Mouse (Mus musculus): ENCODE results near the gene Il1r2. TPM values are rescaled to one million over a fixed set of nuclear protein-coding genes. Genes with fewer than 3 reads are reported as not detected.

Gene Il1r2
- polyA plus RNA-seq, 1 experiment: 1.2 TPM

DNA sequence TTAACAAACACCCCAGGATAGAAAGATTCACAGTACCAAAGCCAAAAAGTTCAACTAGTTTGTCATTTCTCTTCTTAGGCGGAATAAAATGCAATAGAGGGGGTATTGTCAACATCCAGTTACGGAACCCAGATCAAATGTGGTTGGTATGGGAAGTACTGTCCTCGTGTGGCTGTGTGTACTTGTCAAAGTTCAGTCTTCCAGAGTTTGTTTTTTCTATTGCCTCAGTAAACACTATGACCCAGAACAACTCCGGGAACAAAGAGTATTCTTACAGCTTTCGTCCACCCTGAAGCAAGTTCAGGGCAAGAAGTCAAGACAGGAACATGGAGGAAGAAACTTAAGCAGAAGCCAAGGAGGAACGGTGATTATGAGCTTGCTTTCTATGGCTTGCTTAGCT, 82.2 kb downstream of the Il1r2 start:
- Histone ChIP-seq H3K4me1 (ENCODE audit: control insufficient read depth, insufficient read depth, insufficient read length, low read length) (no peaks in the 10 kb centered on the region), H3K27me3 (ENCODE audit: control insufficient read depth, insufficient read depth, low read length) (no peaks in the 10 kb centered on the region), H3K4me3 (ENCODE audit: low read depth, low read length) (no peak overlapping the region), H3K36me3 (ENCODE audit: control insufficient read depth, insufficient read depth, low read length) (no peaks in the 10 kb centered on the region), H3K27ac (ENCODE audit: insufficient read depth, low read depth, low read length) (no peak overlapping the region)
- WGBS: 74% methylated on average over 6 of the region's 6 CpGs
- TF ChIP-seq POLR2A (IDR thresholded peaks at IDR 0.05; ENCODE audit: low read depth, low read length) (no peak), CTCF (IDR thresholded peaks at IDR 0.05; ENCODE audit: extremely low read depth, insufficient read length, insufficient replicate concordance, low read depth, low read length) (no peak)

DNA sequence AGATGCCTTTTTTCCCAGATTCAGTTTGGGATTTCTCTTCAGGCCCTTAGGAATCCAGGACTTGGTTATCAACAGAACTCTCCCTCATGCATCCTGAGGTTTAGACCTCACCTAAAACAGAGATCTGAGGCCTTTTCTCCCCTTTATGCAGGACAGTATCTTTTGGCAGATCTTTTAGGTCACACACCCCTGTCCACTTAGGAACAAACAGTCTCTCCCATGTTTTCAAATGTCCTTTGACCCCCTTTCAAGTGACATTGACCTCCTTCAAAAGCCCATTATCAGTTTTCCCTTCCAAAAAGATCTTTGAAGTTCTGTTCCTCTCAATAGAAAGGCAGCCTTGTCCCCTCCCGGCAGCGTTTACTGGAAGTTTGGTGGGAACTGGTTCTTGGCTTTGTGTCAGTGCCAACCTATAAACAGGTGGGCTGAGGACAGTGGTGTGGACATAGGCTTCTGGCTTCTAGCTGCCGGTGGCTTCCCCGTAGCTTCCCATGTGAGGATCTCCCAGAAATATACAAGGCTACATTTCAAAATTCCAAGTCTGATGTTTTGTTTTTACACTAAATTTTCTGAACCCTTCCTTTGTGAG, 89.5 kb downstream of the Il1r2 start:
- Histone ChIP-seq H3K4me1 (ENCODE audit: control insufficient read depth, insufficient read depth, insufficient read length, low read length) (no peaks in the 10 kb centered on the region), H3K4me3 (ENCODE audit: low read depth, low read length) (no peak overlapping the region), H3K36me3 (ENCODE audit: control insufficient read depth, insufficient read depth, low read length) (no peaks in the 10 kb centered on the region), H3K27ac (ENCODE audit: insufficient read depth, low read depth, low read length) (no peak overlapping the region), H3K27me3 (ENCODE audit: control insufficient read depth, insufficient read depth, low read length) (no peaks in the 10 kb centered on the region)
- WGBS: 86% methylated on average over 4 of the region's 4 CpGs
- TF ChIP-seq CTCF (IDR thresholded peaks at IDR 0.05; ENCODE audit: extremely low read depth, insufficient read length, insufficient replicate concordance, low read depth, low read length): no peak
- no peak for TF ChIP-seq POLR2A (IDR thresholded peaks at IDR 0.05; ENCODE audit: low read depth, low read length)

DNA sequence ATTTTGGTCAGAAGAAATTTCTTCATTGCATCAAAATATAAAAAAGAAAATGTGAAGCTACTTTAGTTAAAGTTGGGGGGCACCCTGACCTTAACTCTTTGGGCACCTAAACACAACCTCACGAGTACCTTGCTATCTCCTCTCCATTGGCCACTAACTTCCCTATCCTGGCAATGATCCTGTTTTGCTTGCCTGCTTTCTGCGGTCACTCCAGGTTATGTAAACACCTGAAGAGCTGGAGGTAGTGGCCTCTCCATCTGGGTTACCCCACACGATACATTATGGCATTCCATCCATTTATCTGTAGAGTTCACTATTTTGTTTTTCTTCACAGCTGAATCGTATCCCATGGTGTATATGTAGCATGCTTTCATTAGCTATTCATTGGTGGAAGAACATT, 90.5 kb downstream of the Il1r2 start:
- Histone ChIP-seq H3K36me3 (ENCODE audit: control insufficient read depth, insufficient read depth, low read length) (no peaks in the 10 kb centered on the region), H3K27ac (ENCODE audit: insufficient read depth, low read depth, low read length) (no peak overlapping the region), H3K4me1 (ENCODE audit: control insufficient read depth, insufficient read depth, insufficient read length, low read length) (no peaks in the 10 kb centered on the region), H3K27me3 (ENCODE audit: control insufficient read depth, insufficient read depth, low read length) (no peaks in the 10 kb centered on the region), H3K4me3 (ENCODE audit: low read depth, low read length) (no peak overlapping the region)
- WGBS: 77% methylated on average over 4 of the region's 4 CpGs
- TF ChIP-seq POLR2A (IDR thresholded peaks at IDR 0.05; ENCODE audit: low read depth, low read length) (no peak), CTCF (IDR thresholded peaks at IDR 0.05; ENCODE audit: extremely low read depth, insufficient read length, insufficient replicate concordance, low read depth, low read length) (no peak)

DNA sequence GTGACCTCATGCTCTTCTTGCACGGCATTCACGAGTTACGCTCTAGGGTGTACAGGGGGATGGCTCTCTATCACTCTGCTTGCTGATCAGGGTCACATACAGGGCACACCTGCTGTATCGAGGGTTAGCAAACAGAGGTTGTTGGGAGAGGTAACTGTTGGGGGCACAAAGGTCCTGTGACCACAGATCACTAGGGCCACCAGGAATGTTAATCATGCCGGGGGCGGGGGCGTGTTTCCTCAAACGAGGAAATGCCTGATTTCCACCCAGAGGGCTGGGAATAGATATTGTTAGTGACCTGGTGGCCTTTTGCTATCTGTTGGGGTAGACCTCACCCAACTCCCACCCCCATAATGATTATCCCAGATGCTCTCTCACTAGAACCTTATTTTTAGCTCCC, 93.7 kb downstream of the Il1r2 start:
- Histone ChIP-seq H3K27ac (ENCODE audit: insufficient read depth, low read depth, low read length) (no peak overlapping the region), H3K4me1 (ENCODE audit: control insufficient read depth, insufficient read depth, insufficient read length, low read length) (no peaks in the 10 kb centered on the region), H3K27me3 (ENCODE audit: control insufficient read depth, insufficient read depth, low read length) (no peaks in the 10 kb centered on the region), H3K36me3 (ENCODE audit: control insufficient read depth, insufficient read depth, low read length) (no peaks in the 10 kb centered on the region), H3K4me3 (ENCODE audit: low read depth, low read length) (no peak overlapping the region)
- no peak for TF ChIP-seq POLR2A (IDR thresholded peaks at IDR 0.05; ENCODE audit: low read depth, low read length)
- no peak for TF ChIP-seq CTCF (IDR thresholded peaks at IDR 0.05; ENCODE audit: extremely low read depth, insufficient read length, insufficient replicate concordance, low read depth, low read length)
- WGBS: 44% methylated on average over 8 of the region's 8 CpGs

DNA sequence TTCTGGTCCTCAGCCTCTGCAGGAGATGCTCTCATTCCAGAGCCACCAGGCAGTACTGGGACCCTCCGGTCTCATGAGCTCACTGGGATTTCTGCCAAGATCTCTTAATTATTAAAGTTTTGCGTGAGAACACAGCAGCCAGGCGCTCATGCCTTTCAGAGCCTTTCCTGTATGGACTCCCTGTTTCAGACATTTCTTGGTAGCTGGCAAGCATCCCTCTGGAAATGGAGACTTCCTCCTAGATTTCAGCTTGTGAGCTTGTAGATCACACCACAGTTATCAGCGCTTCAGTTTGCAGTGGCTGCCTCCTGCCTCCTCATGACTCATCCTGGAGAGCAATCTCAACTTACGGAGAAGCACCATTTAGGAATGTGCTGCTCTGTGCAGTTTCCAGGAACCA, 98.0 kb downstream of the Il1r2 start:
- no peaks in the 10 kb centered on the region for H3K4me1 ChIP-seq (ENCODE audit: control insufficient read depth, insufficient read depth, insufficient read length, low read length)
- no peak overlapping the region for H3K4me3 ChIP-seq (ENCODE audit: low read depth, low read length)
- no peak overlapping the region for H3K27ac ChIP-seq (ENCODE audit: insufficient read depth, low read depth, low read length)
- H3K27me3 ChIP-seq (ENCODE audit: control insufficient read depth, insufficient read depth, low read length): no peaks in the 10 kb centered on the region
- H3K36me3 ChIP-seq (ENCODE audit: control insufficient read depth, insufficient read depth, low read length): no peaks in the 10 kb centered on the region
- 64% methylated on average over 5 of the region's 5 CpGs for WGBS
- TF ChIP-seq POLR2A (IDR thresholded peaks at IDR 0.05; ENCODE audit: low read depth, low read length): no peak
- no peak for TF ChIP-seq CTCF (IDR thresholded peaks at IDR 0.05; ENCODE audit: extremely low read depth, insufficient read length, insufficient replicate concordance, low read depth, low read length)

DNA sequence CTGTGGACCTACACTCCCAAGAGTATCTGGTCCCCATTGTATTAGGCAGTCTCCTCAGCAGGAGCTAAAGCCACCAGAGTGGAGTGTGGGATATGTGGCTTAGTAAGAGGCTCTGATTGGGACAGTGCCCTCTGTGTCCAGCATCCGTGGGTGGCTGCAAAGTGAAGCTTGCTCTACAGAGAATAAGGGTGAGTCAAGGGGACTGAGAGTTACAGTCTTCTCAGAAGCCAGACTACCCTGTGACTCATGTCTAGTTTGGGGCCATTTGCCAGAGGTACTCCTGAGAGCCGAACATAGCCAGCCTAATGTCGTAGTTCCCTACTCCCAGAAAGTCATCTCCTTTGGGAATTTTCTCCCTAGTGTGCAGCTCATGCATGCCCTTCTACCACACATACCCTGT, 100.3 kb downstream of the Il1r2 start:
- no peak overlapping the region for H3K27ac ChIP-seq (ENCODE audit: insufficient read depth, low read depth, low read length)
- no peak overlapping the region for H3K4me3 ChIP-seq (ENCODE audit: low read depth, low read length)
- no peak for TF ChIP-seq POLR2A (IDR thresholded peaks at IDR 0.05; ENCODE audit: low read depth, low read length)
- TF ChIP-seq CTCF (IDR thresholded peaks at IDR 0.05; ENCODE audit: extremely low read depth, insufficient read length, insufficient replicate concordance, low read depth, low read length): no peak
- WGBS: 58% methylated on average over 3 of the region's 3 CpGs
- H3K36me3 ChIP-seq (ENCODE audit: control insufficient read depth, insufficient read depth, low read length): no peaks in the 10 kb centered on the region
- H3K27me3 ChIP-seq (ENCODE audit: control insufficient read depth, insufficient read depth, low read length): no peaks in the 10 kb centered on the region
- H3K4me1 ChIP-seq (ENCODE audit: control insufficient read depth, insufficient read depth, insufficient read length, low read length): no peaks in the 10 kb centered on the region

Other genes starting within 250 kb of the Il1r2 start
- gene Map4k4, start 173.2 kb upstream of the Il1r2 start, polyA plus RNA-seq (2012; rRNA removed): 16.7 and 41.0 TPM in 2 replicates
- gene Il1r1, start 151.0 kb downstream of the Il1r2 start, polyA plus RNA-seq (2012; rRNA removed): 0.99 and 2.8 TPM in 2 replicates